Mouse (Mus musculus): ENCODE data around the gene Tax1bp3.

Gene Tax1bp3

DNA sequence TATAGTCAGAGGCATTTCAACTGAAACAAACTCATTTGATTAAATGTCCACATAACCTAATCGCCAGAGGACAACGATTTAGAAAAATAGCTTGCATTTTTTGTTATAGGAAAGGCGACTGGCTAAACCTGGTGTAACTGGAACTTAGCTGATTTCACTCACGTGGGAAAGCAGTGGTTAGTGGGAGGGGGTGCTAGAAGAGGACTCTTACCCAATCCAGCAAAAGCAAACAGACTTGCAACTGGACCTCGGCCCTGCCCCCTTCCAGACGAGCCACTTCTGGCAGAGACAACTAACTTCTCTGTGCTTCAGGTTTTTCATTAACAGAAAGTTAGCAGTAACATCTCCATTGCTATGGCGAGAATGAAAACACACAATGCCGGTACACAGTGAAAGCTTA lies 1.3 kb upstream of the Tax1bp3 start:
- no peak for DNase-seq (ENCODE audit: extremely low spot score)

DNA sequence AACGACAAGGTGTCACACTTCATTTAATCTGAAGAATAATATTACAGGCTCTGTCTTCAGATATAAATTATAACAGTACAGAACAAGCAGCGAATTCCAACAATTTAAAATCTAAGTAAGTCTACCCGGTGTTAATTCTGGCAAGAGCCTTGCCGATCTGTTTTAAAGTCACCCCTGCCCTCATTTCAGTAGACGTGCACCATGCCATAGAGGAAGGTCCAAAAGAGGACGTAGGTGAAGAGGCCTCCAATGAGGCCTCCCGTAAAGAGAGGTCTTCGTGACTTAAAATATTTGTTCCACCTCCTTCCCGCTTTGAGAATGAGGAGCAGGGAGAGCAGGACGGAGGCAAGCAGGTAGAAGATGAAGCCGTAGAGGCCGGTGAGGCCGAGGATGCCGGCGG lies 697 bp upstream of the Tax1bp3 start:
- DNase-seq (ENCODE audit: extremely low spot score) = no peak

DNA sequence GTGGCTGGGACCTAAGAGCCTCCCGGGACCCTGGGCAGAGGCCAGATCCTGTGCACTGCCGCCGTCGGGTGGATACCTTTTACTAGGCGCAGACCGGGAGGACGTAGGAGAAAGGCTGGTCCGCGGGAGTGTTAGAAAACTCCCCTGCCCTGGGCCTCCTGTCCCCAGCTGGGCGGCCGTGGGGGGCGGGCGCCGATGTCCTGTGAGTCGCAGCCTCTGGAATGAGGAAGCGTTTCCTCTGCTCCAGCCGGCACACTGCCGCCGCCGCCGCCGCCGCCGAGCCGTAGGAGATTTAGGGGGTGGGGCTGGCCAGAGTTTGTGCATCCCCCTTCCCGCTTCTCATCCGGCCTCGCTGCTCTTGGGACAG lies 609 bp downstream of the Tax1bp3 start:
- peak; percentile 83 for DNase-seq (ENCODE audit: extremely low spot score)

DNA sequence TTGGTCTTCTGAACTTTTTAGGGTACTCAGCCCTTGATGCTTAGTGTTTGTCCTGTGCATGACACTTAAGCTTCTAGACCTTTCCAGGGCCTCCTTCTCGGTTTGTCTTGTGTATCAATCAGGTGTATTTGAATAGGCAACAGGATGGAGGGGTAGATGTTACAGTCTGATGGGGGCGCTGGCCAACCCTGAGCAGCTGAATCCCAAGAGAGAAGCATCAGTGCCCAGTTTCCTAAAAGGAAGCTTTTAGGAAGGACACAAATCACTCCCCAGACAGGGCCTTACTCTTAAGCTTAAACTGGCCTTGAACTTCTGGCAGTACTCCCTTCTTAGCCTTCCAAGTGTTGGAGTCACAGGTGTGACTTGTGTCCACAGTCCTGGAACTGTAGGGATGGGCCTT lies 1.0 kb downstream of the Tax1bp3 start:
- DNase-seq (ENCODE audit: extremely low spot score) = no peak

DNA sequence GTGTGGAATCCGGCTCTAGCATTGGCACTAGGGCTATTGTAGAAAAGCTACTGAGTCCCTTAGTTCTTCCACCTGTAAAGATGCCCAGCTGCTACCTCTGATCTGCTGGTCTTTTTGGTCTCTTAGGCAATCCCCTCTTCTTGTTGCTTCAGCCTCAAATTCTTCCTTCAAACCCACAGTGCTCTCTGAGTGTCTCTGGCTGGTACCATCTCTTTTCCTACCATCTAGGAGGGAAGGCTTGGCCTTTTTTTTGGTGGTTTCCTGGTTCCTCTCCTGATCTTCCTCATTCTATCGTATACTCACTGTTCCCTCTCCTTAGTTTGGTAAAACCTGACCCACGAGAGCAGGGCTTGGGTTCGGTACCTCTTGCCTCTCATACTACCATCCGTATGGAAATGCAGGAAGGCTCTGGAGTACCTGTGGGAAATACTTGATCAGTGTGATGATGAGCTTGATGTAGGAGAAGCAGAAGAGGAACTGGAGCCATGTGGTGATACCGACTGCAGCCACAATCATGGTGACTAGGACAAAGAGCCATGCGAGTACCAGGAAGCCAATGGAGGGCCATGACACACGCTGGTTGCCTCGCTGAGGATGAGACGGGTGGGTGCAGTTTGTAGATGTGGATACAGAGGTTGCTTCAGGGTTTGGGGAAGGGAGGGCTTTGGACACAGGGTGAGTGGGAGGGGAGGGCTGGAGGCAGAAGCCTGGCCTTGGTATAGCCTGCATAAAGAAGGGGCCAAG lies 9.2 kb downstream of the Tax1bp3 start:
- no peak for DNase-seq (ENCODE audit: extremely low spot score)

DNA sequence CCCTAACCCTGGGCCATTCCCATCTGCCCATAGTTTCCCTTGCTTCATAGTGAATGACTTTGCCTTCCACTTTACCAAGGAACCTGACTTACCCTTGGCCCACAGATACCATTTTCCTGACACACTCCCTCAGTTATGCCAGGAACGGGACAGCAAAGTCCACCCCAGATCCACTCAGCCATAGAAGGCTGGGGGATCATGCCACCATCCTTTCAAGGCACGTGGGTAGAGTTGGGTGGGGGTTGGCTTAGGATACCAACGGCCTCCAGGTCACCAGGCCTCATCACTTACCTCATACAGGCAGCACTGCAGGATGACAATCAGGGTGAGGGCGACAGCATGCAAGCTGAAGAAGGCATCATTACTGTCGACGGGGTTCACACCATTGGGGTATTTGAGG lies 10.3 kb downstream of the Tax1bp3 start:
- no peak for DNase-seq (ENCODE audit: extremely low spot score)

DNA sequence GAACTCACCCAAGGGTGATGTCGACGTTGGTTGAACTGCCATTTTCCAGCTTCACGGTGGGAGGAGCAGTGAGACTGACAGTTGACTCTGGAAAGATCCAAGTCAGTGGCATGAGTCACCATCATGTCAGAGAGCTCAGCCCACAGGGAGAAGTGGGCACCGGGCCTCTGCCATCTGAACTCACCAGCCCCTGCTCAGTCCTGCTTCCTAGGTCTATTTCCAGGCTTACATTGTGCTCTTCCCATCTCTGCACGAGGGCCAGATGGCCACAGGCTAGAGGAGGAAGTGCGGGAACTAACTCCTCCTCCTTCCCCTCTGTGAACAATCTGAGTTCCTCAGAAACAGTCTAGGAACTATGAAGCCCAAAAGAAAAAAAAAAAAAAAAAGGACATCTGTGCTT lies 16.2 kb downstream of the Tax1bp3 start:
- no peak for DNase-seq (ENCODE audit: extremely low spot score)

DNA sequence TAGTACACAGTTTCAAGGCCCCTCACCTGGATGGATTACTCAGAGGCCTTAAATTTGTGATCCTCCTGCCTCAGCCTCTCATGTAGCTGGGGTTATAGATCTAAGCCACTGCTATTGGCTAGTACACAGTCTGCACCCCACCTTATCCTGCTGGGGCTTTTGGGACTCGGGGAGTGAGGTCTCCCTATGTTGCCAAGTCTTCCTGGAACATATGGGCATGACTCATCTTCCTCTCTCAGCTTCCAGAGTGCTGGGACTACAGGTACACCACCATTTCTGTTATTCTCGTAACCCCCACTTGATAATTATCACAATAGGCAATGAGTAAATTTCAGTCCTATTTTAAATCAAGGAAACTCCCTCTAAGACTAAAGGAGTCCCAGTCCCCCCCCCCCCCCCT lies 17.6 kb downstream of the Tax1bp3 start:
- DNase-seq (ENCODE audit: extremely low spot score) = no peak

DNA sequence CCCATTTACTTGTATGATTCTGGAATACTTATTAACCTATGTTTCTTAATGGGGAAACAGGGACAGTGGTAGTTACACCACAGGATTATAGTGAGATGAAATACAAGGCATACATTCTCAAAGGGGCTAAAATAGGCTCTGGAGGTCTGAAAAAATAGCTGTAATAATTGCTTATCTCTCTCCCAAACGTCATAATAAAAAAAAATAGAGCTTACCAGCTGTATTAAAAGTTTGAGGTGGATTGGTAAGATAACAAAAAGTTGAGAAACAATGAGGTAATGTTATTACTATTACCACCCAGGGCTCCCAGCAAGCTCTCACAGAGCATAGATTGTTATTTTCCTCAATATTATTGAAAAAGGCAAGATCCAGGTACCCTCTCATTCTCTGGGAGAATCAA lies 21.3 kb downstream of the Tax1bp3 start:
- DNase-seq (ENCODE audit: extremely low spot score) = no peak

DNA sequence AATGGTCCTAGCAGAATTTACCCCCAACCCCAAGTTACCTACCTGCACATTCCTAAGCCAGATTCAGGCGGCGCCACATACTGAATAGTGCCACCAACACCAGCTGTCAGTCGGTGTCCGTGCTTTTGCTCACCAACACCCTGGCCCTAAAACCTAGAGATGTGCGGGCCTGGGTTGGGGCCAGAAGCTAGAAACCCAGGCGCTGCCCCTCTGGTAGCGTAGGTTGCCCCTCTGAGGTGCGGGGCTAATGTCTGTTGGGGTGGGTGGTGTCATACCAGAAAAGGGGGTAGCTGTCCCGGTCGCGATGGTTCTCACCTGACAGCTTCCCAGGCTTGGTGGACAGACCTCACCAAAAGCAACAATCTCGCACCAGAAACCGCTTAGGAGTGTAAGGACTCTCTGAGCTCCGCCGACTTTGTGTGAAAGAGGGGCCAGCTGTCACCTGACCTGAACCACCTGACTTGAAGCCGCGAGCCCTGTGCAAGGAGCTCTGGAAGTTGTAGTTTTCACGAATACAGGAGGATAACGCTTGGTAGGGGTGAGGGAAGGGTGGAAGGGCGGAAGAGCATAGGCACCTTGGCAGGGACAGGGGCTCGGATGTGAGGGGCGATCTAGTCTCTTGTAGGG lies 21.8 kb downstream of the Tax1bp3 start, which contains the start of gene Ctns:
Ctns (minus strand) TSS at position 440 of the 627 bp plus-strand sequence.
- DNase-seq (ENCODE audit: extremely low spot score) = no peak

DNA sequence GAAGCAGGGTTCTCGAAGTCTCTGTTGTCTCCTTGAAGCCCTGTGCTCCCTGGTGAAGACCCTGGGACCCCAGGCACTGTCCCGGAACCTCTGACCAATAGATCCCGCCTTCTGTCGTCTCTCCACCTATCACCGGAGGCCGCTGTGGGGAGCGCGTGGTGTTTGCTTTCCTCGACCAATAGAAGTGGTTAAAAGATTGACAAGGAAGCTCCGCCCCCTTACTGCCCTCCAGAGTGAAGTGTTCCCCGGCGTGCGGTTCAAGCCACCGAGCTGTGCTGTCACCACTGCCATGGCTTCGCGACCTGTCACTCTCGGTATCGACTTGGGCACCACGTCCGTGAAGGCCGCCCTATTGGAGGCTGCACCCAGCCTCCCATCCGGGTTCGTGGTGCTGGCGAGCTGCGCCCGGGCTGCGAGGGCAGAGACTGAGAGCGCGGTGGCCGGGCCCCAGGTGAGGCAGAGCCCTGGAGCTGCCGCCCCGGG lies 22.4 kb downstream of the Tax1bp3 start, which contains the start of gene Shpk:
Shpk (plus strand) TSS at position 231 of the 483 bp plus-strand sequence.
- peak; percentile 93 for DNase-seq (ENCODE audit: extremely low spot score)

DNA sequence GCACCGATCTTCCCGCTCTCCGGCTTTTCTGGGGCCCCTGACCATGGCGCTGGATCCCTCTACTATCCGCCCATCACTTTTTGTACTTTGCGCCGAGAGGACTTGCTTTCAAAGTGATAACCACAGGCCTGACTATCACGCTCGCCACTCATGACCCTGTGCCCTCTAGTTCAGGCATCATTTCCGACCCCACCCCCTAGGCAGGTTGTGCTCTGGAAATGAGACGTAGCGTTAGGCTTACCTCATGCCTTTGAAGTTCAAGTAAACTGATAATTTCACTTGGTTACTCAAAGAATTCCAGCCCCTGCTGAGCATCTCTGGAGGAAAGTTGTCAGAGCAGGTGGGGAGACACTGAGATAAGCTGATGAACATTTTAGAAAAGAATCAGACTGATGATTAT lies 23.0 kb downstream of the Tax1bp3 start:
- DNase-seq (ENCODE audit: extremely low spot score) = no peak

DNA sequence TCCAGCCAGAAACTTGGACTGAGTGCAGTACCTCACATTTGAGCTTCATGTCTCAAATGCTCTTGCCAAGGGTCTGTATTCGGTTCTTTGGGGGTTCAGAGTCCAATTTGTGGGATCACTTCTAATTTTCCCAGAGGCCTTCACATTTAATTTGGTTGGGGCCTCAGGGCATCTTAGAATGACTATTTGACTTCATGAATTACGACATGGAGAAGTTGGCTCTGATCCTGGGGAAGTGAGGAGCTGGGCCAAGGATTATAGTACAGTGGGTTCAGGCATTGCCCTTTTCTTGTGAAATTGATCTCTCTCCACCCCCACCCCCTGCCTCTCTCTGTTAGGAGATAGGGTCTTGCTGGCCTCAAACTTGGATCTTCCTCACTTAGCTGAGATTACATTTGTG lies 24.1 kb downstream of the Tax1bp3 start:
- DNase-seq (ENCODE audit: extremely low spot score) = no peak

DNA sequence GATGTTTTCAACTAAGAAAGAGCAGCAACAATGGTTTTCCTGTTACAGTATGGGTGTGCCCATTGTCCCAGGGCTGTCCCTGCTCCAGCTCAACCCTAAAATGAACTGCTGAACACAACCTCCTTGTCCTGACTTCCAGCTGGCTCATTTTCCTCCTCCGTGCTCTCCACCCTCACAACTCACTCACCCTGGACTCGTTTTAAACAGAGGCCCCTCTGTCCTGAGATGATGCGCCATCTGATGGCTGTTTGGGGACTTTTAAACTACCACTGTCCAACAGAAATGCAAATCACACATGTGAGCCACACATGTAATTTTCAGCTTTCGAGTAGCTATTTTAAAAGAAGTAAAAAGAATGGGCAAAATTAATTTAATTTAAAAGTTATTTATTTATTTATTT lies 24.7 kb downstream of the Tax1bp3 start:
- no peak for DNase-seq (ENCODE audit: extremely low spot score)

DNA sequence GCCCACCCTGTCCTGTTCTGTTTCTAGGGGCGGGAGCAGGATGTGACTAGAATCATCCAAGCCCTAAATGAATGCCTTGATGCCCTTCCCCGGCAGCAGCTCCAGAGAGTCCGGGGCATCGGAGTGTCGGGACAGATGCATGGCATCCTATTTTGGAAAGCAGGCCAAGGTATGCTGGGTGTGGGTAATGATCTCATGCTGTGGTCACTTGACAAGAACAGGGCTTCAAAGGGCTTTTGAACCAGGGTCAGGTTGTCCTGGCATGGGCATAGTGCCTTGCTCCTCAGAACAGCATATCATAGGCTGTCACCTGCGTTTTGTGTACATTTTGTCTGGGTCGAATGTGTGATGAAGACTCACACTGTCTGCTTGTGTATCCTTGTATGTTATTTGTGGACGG lies 27.0 kb downstream of the Tax1bp3 start:
- no peak for DNase-seq (ENCODE audit: extremely low spot score)

DNA sequence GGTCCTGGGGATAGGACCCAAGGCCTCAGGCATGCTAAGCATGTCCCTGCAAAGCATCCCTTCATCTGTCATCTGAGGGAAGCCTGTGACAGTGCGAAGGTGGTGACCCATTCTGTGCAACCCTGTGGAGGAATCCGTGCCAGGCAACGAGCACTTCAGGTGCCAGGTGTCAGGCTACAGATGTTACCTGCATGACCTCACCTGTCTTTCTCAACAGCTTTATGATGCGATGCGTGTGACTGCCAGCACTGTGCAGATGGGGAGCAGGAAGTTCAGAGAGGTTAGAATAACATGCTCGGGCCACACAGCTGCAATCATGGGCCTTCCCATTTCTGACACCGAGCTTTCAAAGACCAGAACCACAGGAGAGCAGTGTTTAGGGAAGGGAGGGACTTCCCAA lies 28.3 kb downstream of the Tax1bp3 start:
- DNase-seq (ENCODE audit: extremely low spot score) = no peak

DNA sequence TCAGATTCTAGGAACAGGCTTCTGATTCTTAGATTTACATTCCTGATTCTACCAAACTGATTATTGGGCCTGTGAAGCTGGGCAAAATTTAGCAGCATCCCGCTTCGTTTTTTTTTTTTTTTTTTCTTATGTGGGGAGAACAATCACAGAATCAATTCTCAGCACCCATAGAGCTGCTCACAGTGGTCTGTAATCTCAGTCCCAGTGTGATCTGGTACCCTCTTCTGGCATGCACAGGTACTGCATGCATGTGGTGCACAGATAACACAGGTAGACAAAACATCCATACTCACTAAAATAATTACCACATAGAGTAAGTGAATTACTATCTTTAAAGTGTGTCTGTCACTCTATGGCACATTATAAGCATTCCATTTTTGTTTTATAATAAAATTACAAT lies 30.7 kb downstream of the Tax1bp3 start:
- DNase-seq (ENCODE audit: extremely low spot score) = no peak

DNA sequence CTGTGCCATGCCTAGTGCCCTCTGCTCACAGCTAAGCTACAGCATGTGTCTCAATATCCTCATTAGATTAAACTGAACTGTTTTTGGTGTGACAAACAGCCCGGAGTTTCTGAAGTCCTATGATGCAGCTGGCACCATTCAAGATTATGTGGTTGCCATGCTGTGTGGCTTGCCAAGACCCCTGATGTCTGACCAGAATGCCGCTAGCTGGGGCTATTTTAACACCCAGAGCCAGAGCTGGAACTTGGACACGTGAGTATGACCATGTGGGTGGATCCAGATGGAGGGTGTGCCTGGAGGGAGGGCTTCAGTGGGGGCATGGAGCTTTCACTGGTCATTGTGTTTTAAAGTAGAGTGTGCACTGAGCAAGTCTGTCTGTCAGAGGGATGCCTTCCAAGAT lies 37.1 kb downstream of the Tax1bp3 start:
- no peak for DNase-seq (ENCODE audit: extremely low spot score)

DNA sequence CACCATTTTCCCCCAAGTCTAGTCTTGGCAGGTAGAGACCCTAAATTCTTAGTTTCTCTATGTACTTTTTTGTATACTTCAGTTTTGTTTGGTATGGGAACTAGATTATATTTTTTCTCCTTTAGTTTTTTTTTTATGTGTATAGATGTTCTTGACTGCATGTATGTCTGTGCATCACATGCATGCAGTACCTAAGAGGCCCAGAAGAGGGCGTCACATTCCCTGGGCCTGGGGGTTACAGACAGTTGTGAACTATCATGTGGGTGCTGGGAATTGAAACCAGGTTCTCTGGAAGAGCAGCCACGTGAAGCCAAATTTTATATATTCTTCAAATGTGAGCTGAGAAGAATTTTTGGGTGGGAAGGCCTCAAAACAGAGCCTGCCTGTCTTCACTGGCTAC lies 42.8 kb downstream of the Tax1bp3 start:
- DNase-seq (ENCODE audit: extremely low spot score) = no peak

DNA sequence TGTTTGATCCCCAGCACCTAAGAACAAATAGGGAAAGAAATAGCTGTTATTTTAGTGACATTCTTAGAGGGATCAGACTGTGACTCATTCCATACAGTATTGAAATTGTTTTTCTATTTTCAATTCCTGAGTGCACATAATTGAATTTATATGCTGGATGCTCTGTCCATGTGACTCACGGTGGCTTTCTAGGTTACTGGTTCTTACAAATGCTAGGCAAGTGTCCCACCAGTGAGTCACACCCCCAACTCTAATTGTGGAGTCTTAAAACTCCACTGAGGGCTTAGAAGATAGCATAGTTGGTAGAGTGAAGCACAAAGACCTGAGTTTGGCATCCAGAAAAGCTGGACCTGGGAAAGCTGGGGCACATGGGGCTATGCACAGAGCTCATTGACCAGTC lies 43.8 kb downstream of the Tax1bp3 start:
- DNase-seq (ENCODE audit: extremely low spot score) = no peak

DNA sequence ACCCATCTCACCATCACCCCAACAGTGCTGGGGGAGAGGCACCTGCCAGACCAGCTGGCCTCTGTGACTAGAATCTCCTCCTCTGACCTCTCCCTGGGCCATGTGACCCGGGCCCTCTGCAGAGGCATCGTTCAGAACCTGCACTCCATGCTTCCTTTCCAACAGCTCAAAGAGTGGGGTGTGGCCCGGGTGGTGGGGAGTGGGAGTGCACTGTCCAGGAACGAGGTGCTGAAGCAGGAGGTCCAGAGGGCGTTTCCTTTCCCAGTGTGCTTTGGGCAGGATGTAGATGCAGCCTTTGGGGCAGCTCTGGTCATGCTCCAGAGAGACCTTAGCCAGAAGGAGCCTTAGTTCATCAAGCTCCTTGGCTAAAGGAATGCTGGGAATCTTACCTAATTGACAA lies 46.0 kb downstream of the Tax1bp3 start:
- no peak for DNase-seq (ENCODE audit: extremely low spot score)

DNA sequence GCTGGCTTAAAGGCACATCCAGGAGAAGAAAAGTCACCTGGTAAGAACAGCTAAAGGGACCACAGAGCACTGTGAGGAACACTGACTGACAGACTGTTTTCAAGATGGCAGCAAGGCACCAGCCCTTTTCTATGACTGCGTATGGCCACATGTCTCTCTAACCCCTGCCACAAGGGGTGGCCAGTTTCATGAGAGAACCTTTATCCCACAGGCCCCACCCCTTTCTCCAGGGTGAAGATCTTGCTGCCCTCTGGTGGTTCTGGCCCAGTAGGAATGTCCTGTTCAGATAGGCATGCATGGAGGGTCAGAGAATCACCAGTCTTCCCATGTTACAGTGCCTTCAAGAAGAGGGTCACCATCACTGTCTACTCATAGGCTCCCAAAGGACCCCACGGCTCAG lies 47.1 kb downstream of the Tax1bp3 start:
- no peak for DNase-seq (ENCODE audit: extremely low spot score)

DNA sequence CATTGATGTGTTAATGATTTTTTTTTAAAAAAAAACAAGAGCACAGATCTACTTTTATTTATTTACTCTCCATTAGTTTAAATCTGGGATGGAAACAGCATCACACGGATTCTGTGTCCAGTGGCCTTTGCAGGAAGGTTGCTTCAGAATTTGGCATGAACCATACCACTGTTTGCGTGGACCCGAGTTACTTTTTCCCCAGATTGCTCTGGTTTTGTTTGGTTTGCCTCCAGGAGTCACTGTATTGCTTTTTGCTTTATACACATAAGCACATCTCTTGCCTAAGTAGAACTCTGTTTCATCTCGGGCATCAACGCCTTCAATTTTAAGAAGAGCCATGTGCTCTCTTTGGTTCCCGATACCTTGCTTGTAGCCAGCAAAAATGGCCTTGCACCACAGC lies 49.0 kb downstream of the Tax1bp3 start:
- no peak for DNase-seq (ENCODE audit: extremely low spot score)

DNA sequence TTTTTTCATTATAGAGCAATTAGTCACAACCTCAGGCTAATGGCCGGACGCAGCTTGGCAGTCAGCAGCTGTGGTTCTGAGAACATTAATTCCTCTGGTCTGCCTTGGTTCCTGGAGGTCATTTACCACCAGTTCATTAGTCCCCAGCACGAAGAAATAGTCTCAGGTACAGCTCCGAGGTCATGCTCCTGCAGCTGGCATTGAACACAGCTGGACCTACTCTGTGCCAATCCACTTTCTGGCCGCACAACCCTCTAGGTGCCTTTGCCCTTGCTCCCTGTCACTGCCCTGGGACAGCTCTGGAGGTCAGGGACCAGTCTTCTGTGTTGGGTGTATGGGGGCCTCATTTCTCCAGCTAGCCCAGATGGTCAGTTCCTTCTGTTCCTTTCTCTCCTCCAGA lies 52.0 kb downstream of the Tax1bp3 start:
- DNase-seq (ENCODE audit: extremely low spot score) = no peak

Data from embryo, embryonic 9.5 days (tissue).